Mouse (Mus musculus): ENCODE data around the gene Fap.

GRCm38 (mm10) chr2:62613133-62613532, 39.3 kb upstream of the Fap start:
- no peak for TF ChIP-seq GATA1 (IDR thresholded peaks at IDR 0.05; ENCODE audit: low read length)
- no peak for TF ChIP-seq TAL1 (IDR thresholded peaks at IDR 0.05; ENCODE audit: low read length)

All from erythroblast, embryonic 14.5 days (primary cell).